Mouse (Mus musculus) MEL-GATA-1-ER (cell line): ENCODE data around the gene Cwc25.

Source experiments
- DNase-seq: peaks from one replicate; pipeline ENCODE4 v3.0.0-alpha.2; 2012; ENCODE audit warnings: low read depth; ENCODE audit errors: extremely low read depth

The Cwc25 gene

GRCm38 (mm10) chr11:97700003-97700745, 66.2 kb downstream of the Cwc25 start, which contains the start of gene Pcgf2:
Gene Pcgf2, minus strand, starts transcription at chr11:97700497.
- no peak for DNase-seq

GRCm38 (mm10) chr11:97699626-97700002, 66.7 kb downstream of the Cwc25 start:
- DNase-seq: peak; percentile 62

- no peak for DNase-seq
These were observed 67.4 kb downstream of the Cwc25 start for GRCm38 (mm10) chr11:97698741-97699611.

DNA sequence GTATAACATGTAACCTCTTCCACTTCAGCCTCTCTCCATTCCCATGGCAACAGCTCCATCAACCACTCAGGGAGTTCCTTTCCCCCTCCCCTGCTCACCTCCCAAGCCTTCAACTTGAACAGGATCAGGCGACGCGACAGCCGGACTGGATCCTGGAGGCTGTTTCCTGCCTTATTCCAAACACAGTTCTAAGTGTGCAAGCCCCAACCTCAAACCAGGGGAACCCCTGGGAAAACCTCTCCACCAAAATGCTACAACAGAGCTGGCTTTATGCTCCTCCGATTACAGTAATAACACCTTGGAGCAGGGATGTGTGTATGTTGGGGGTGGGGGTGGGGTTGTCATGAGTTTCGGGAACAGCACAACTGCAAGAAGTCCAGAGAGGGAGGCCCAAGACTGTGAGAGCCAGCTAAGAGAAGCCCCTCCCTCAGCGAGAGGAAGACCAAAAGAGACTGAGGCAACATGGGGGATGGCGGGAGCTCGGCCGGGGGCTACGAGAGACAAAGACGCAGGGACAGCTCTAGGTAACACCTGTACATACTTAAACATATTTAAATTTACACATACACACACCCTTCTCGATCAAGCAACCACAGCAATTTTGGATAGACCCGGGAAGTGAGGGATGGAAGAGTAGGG, 68.3 kb downstream of the Cwc25 start:
- no peak for DNase-seq

- no peak for DNase-seq
These were observed 69.0 kb downstream of the Cwc25 start for GRCm38 (mm10) chr11:97697199-97697890.

DNA sequence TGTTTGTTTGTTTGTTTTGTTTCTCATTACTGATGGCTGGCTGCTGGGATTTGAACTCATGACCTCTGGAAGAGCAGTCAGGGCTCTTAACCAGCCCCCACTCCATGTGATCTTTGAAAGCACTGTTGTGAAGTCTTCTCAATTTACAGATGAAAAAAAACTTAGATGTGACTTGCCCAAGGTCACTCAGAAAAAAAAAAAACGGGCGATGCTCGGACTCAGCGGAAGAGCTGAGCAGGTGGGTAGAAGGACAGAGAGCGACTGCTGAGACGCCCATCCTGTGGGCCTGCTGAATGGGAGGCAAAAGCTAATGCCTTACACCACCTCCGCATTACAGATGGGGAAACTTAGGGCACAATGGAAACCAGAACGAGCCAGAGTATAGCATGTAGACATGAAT, 69.7 kb downstream of the Cwc25 start:
- no peak for DNase-seq

DNA sequence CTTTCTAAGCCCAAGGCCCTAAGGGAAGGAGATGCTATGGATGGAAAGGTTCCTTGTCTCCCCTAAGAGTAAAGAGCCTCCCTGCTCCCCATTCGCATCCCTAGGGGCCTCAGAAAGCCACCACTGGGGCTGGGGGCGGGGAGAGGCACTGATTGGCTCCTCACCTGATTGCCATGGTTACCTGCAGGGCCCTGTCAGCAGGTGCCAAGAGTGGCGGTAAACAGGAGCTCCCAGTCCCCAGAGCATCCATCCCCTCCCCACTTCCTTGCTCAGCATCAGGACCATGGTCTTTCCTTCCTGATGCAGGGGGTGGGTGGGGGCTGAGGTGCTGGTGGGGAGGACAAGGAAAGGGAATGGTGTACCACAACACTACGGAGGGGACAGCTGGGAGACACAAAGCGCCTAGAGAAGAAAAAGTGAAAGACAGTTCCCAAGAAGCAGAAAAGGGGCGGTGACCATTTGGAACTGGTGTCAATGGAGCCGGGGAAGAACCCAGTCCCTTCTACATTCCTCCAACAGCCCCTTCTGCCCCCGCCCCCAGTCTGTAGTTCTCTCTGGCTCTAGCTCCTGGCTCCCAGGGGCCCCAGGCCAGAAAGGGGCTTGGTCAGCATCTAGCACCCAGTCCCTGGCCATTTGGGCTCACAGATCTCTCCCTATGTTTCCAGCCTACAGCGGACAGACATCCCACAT, 70.5 kb downstream of the Cwc25 start:
- DNase-seq: no peak
